Mouse (Mus musculus) monocyte, adult 2 months (primary cell): ENCODE measurements around the gene Cgref1.

Experiments used
- DNase-seq, 2 experiments: peaks; one replicate each; pipeline ENCODE4 v3.0.0; 2022; ENCODE audit warnings: low spot score in 2 of 2, low read depth in 1 of 2

The Cgref1 gene

DNA sequence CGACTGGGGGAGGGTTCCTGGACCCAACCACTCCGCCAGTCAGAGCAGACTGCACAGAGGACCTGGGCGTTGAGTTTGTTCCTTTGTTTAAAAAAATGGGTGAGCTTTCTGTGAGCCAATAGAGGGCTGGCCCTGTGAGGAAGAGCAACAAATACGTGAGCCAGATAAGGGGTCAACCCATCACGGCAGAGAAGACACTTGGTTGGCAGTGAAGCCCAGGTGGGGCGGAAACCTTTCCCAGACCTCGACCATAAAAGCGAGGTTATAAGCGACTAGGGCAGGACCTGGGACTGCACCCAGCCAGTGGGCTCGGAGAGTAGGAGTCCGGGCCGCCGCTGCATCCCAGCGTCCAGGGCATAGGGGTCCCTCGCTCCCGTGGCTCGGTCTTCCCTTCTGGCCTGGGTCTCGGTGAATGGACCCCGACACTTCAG, 58.0 kb downstream of the Cgref1 start:
- peak in 1 of 2 experiments; percentile 41 for DNase-seq

DNA sequence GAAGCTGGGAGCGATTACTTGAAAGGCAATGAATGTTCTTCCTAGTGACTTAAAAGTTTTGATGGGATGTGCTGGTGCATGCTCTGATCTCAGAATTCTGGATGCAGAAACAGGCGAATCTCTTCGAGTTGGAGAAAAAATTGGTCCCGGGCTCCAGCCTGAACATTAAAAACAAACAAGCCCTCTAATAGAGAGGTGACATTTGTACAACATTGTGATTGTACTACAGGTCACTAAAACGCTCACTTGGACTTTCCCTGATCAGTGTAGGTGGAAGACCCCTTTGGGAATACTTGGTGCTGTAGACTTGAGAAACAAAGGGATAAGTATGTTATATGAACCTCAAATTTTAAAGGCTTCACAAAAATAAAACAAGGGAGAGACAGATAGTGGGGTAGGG, 58.7 kb downstream of the Cgref1 start:
- no peak for DNase-seq

DNA sequence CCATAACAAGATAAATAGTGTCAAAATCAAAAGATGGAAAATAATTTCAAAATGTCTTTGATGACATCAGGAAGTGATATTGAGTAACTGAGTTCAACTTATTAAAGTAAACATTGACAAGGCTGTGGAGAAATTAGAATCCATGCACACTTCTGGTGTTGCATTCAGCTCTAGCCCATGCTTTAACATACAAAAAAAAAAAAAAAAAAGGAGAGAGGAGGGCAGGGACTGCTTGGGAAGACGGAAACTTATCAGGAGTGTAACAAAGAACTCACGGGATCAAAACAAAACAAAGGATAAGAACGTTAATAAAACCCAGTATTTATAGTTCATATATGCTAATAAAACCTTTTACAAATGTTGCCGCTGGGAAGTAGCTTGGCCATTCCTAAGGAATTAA, 59.2 kb downstream of the Cgref1 start:
- no peak for DNase-seq
